Mouse (Mus musculus) embryonic fibroblast, embryonic 13.5 days (primary cell): Measurements from ENCODE around the gene Tex261. TPM values are rescaled to one million over a fixed set of nuclear protein-coding genes. Genes with fewer than 3 reads are reported as not detected.
A peak's percentile ranks its signal among the peaks of the same experiment; 100 is the strongest.

ENCODE experiments used
- H3K27ac ChIP-seq: 2 replicates; pipeline ENCODE4 v1.5.1; 2012; ENCODE audit warnings: low read length, control low read depth, inconsistent platforms; ENCODE audit not compliant: insufficient read depth
- H3K4me1 ChIP-seq: 2 replicates; pipeline ENCODE4 v1.6.1; 2011; ENCODE audit warnings: low read length; ENCODE audit not compliant: control insufficient read depth, insufficient read depth
- H3K4me3 ChIP-seq: 2 replicates; pipeline ENCODE4 v1.5.1; 2011; ENCODE audit warnings: mild to moderate bottlenecking, control low read depth, low read length; ENCODE audit not compliant: insufficient read depth
- CTCF ChIP-seq: IDR thresholded peaks from 2 replicates; pipeline ENCODE4 v1.5.1; 2011; ENCODE audit warnings: mild to moderate bottlenecking, control low read depth, low read length, moderate library complexity, borderline replicate concordance; ENCODE audit not compliant: insufficient read depth
- POLR2A ChIP-seq: IDR thresholded peaks from 2 replicates; pipeline ENCODE4 v1.6.1; 2011; ENCODE audit warnings: low read depth, mild to moderate bottlenecking, control low read depth, low read length, moderate library complexity
- polyA plus RNA-seq: library from polyadenylated mRNA; stranded (reverse); fragments of >200 nt; gene quantifications from 2 replicates; pipeline ENCODE4 v1.2.4, GENCODE M21; 2011; ENCODE audit warnings: low read depth; ENCODE audit not compliant: missing spikeins, insufficient read length

Tex261 gene
- polyA plus RNA-seq = 104 and 110 TPM in 2 replicates

- Histone ChIP-seq H3K4me3 (peak within 1 kb of the TSS; percentile 93), H3K4me1 (0 out of 2 replicates have a peak, but pooled peaks cover 3% of the 10 kb centered on the region), H3K27ac (peak within 1 kb of the TSS; percentile 59)
- TF ChIP-seq CTCF (peak; percentile 80), POLR2A (peak; percentile 96)
Observed at GRCm38 (mm10) chr6:83775638-83776293, at the start of gene Tex261. Gene Tex261 (minus strand): TSS chr6:83775813.

GRCm38 (mm10) chr6:83821856-83822255, 46.2 kb upstream of the Tex261 start:
- Histone ChIP-seq H3K27ac (no peak overlapping the region), H3K4me1 (no peaks in the 10 kb centered on the region), H3K4me3 (no peak overlapping the region)
- no peak for TF ChIP-seq CTCF

GRCm38 (mm10) chr6:83820727-83821515, 45.3 kb upstream of the Tex261 start:
- no peak for TF ChIP-seq CTCF
- no peak for TF ChIP-seq POLR2A
- no peaks in the 10 kb centered on the region for H3K4me1 ChIP-seq

GRCm38 (mm10) chr6:83818996-83819395, 43.4 kb upstream of the Tex261 start:
- no peak for TF ChIP-seq POLR2A
- TF ChIP-seq CTCF = no peak
- Histone ChIP-seq H3K4me1 (no peaks in the 10 kb centered on the region), H3K4me3 (no peak overlapping the region), H3K27ac (no peak overlapping the region)

More at GRCm38 (mm10) chr6:83820727-83821515, 45.3 kb upstream of the Tex261 start:
- no peak overlapping the region for H3K27ac ChIP-seq
- no peak overlapping the region for H3K4me3 ChIP-seq

- Histone ChIP-seq H3K4me1 (no peaks in the 10 kb centered on the region), H3K27ac (no peak overlapping the region), H3K4me3 (no peak overlapping the region)
- TF ChIP-seq CTCF = no peak
- TF ChIP-seq POLR2A = no peak
Observed at GRCm38 (mm10) chr6:83815801-83816200, 40.2 kb upstream of the Tex261 start.

- no peak for TF ChIP-seq POLR2A
- no peak for TF ChIP-seq CTCF
- Histone ChIP-seq H3K4me1 (no peaks in the 10 kb centered on the region), H3K27ac (no peak overlapping the region), H3K4me3 (no peak overlapping the region)
Observed at GRCm38 (mm10) chr6:83802846-83803245, 27.2 kb upstream of the Tex261 start.

GRCm38 (mm10) chr6:83802033-83802432, 26.4 kb upstream of the Tex261 start:
- H3K27ac ChIP-seq = no peak overlapping the region
- H3K4me3 ChIP-seq = no peak overlapping the region
- TF ChIP-seq CTCF = no peak
- no peak for TF ChIP-seq POLR2A
- no peaks in the 10 kb centered on the region for H3K4me1 ChIP-seq

GRCm38 (mm10) chr6:83796686-83797085, 21.1 kb upstream of the Tex261 start:
- TF ChIP-seq POLR2A (no peak), CTCF (no peak)
- H3K4me1 ChIP-seq = 0 out of 2 replicates have a peak, but pooled peaks cover 4% of the 10 kb centered on the region
- no peak overlapping the region for H3K4me3 ChIP-seq
- no peak overlapping the region for H3K27ac ChIP-seq

GRCm38 (mm10) chr6:83795492-83795900, 19.9 kb upstream of the Tex261 start:
- H3K4me1 ChIP-seq = peaks cover 8% of the 10 kb centered on the region
- H3K4me3 ChIP-seq = peak overlapping the region; percentile 61
- TF ChIP-seq CTCF (no peak), POLR2A (peak; percentile 62)
- peak overlapping the region; percentile 76 for H3K27ac ChIP-seq
